Mouse (Mus musculus): ENCODE results near the gene Stambp. TPM values are rescaled to one million over a fixed set of nuclear protein-coding genes. Genes with fewer than 3 reads are reported as not detected.
"Not testable (repeated sequence)": the region's sequence is repeated elsewhere in the genome, so short reads cannot be mapped to it uniquely, and the experiment has no call there.

Stambp gene
- polyA plus RNA-seq, 1 experiment from 2014 or later = 26.5 TPM

- Histone ChIP-seq H3K27ac (no peak overlapping the region), H3K36me3 (no peaks in the 10 kb centered on the region)
- WGBS = 83% methylated on average over 8 of the region's 8 CpGs
Observed at GRCm38 (mm10) chr6:83592051-83592450, 19.5 kb upstream of the Stambp start.

GRCm38 (mm10) chr6:83590301-83590700 lies 17.8 kb upstream of the Stambp start:
- no peaks in the 10 kb centered on the region for H3K9me3 ChIP-seq
- no peak overlapping the region for H3K4me2 ChIP-seq (replicated peaks)
- H3K27me3 ChIP-seq (replicated peaks) = no peaks in the 10 kb centered on the region
- H3K4me1 ChIP-seq (replicated peaks) = no peaks in the 10 kb centered on the region
- WGBS = 88% methylated on average over 3 of the region's 3 CpGs
- no peak overlapping the region for H3K4me3 ChIP-seq (replicated peaks)
- H3K9ac ChIP-seq = no peak overlapping the region
- no peaks in the 10 kb centered on the region for H3K36me3 ChIP-seq
- no peak overlapping the region for H3K27ac ChIP-seq
- no peak for ATAC-seq

More at GRCm38 (mm10) chr6:83592051-83592450, 19.5 kb upstream of the Stambp start:
- Histone ChIP-seq H3K27me3 (replicated peaks) (no peaks in the 10 kb centered on the region), H3K4me2 (replicated peaks) (no peak overlapping the region), H3K4me3 (replicated peaks) (no peak overlapping the region), H3K9me3 (no peaks in the 10 kb centered on the region), H3K9ac (no peak overlapping the region), H3K4me1 (replicated peaks) (no peaks in the 10 kb centered on the region)
- ATAC-seq = no peak

- WGBS = 86% methylated on average over 8 of the region's 8 CpGs
- not testable (repeated sequence) for H3K36me3 ChIP-seq; H3K4me3 ChIP-seq (replicated peaks); H3K9me3 ChIP-seq; H3K9ac ChIP-seq; H3K27me3 ChIP-seq (replicated peaks); H3K4me1 ChIP-seq (replicated peaks); ATAC-seq; H3K4me2 ChIP-seq (replicated peaks); H3K27ac ChIP-seq
Observed at GRCm38 (mm10) chr6:83587191-83587590, 14.7 kb upstream of the Stambp start.

GRCm38 (mm10) chr6:83585328-83585727 lies 12.8 kb upstream of the Stambp start:
- not testable (repeated sequence) for H3K9ac ChIP-seq; H3K4me3 ChIP-seq (replicated peaks); H3K27ac ChIP-seq; H3K9me3 ChIP-seq; ATAC-seq; H3K4me2 ChIP-seq (replicated peaks); H3K27me3 ChIP-seq (replicated peaks); H3K36me3 ChIP-seq; H3K4me1 ChIP-seq (replicated peaks)
- 75% methylated on average over 9 of the region's 9 CpGs for WGBS

GRCm38 (mm10) chr6:83583591-83583990 lies 11.1 kb upstream of the Stambp start:
- H3K9me3 ChIP-seq = no peaks in the 10 kb centered on the region
- H3K4me2 ChIP-seq (replicated peaks) = no peak overlapping the region
- WGBS = 70% methylated on average over 2 of the region's 2 CpGs
- H3K36me3 ChIP-seq = no peaks in the 10 kb centered on the region
- no peaks in the 10 kb centered on the region for H3K27me3 ChIP-seq (replicated peaks)
- no peak overlapping the region for H3K9ac ChIP-seq
- no peak for ATAC-seq
- H3K4me3 ChIP-seq (replicated peaks) = no peak overlapping the region
- H3K27ac ChIP-seq = no peak overlapping the region
- no peaks in the 10 kb centered on the region for H3K4me1 ChIP-seq (replicated peaks)

GRCm38 (mm10) chr6:83582938-83583270 lies 10.4 kb upstream of the Stambp start:
- Histone ChIP-seq H3K27ac (no peak overlapping the region), H3K36me3 (no peaks in the 10 kb centered on the region), H3K9me3 (no peaks in the 10 kb centered on the region), H3K27me3 (replicated peaks) (no peaks in the 10 kb centered on the region), H3K4me1 (replicated peaks) (no peaks in the 10 kb centered on the region), H3K9ac (no peak overlapping the region), H3K4me3 (replicated peaks) (no peak overlapping the region), H3K4me2 (replicated peaks) (no peak overlapping the region)
- 3% methylated on average over 6 of the region's 6 CpGs for WGBS
- ATAC-seq = peak; percentile 45; the same call in 1 of the 2 replicates

- H3K27ac ChIP-seq = no peak overlapping the region
- H3K4me3 ChIP-seq (replicated peaks) = no peak overlapping the region
- no peaks in the 10 kb centered on the region for H3K36me3 ChIP-seq
- H3K9ac ChIP-seq = no peak overlapping the region
- no peaks in the 10 kb centered on the region for H3K9me3 ChIP-seq
- no peaks in the 10 kb centered on the region for H3K4me1 ChIP-seq (replicated peaks)
- ATAC-seq = 0 out of 2 replicates have a peak, but pooled peaks have one; percentile 28
- H3K4me2 ChIP-seq (replicated peaks) = no peak overlapping the region
- H3K27me3 ChIP-seq (replicated peaks) = no peaks in the 10 kb centered on the region
- 54% methylated on average over 20 of the region's 20 CpGs for WGBS
Observed at GRCm38 (mm10) chr6:83582135-83582937, 9.8 kb upstream of the Stambp start.

GRCm38 (mm10) chr6:83577534-83577933 lies 5.0 kb upstream of the Stambp start:
- H3K9me3 ChIP-seq = no peaks in the 10 kb centered on the region
- H3K36me3 ChIP-seq = no peaks in the 10 kb centered on the region
- no peak overlapping the region for H3K27ac ChIP-seq
- no peak for ATAC-seq
- H3K27me3 ChIP-seq (replicated peaks) = no peaks in the 10 kb centered on the region
- no peak overlapping the region for H3K4me3 ChIP-seq (replicated peaks)
- H3K4me2 ChIP-seq (replicated peaks) = no peak overlapping the region
- H3K9ac ChIP-seq = no peak overlapping the region
- H3K4me1 ChIP-seq (replicated peaks) = peaks cover 3% of the 10 kb centered on the region; the same call in 1 of the 2 replicates

GRCm38 (mm10) chr6:83575609-83576008 lies 3.1 kb upstream of the Stambp start:
- no peak for ATAC-seq
- no peaks in the 10 kb centered on the region for H3K36me3 ChIP-seq
- WGBS = 74% methylated on average over 4 of the region's 4 CpGs
- peaks cover 9% of the 10 kb centered on the region; the same call in 1 of the 2 replicates for H3K4me1 ChIP-seq (replicated peaks)
- no peaks in the 10 kb centered on the region for H3K27me3 ChIP-seq (replicated peaks)
- H3K9ac ChIP-seq = no peak overlapping the region
- H3K4me2 ChIP-seq (replicated peaks) = no peak overlapping the region
- H3K9me3 ChIP-seq = no peaks in the 10 kb centered on the region
- no peak overlapping the region for H3K4me3 ChIP-seq (replicated peaks)
- H3K27ac ChIP-seq = no peak overlapping the region

GRCm38 (mm10) chr6:83571840-83572667 lies 475 bp downstream of the Stambp start:
- H3K9me3 ChIP-seq = no peaks in the 10 kb centered on the region
- H3K27me3 ChIP-seq (replicated peaks) = no peaks in the 10 kb centered on the region
- H3K4me1 ChIP-seq (replicated peaks) = peaks cover 9% of the 10 kb centered on the region; the same call in 1 of the 2 replicates
- H3K4me3 ChIP-seq (replicated peaks) = peak overlapping the region; percentile 81
- ATAC-seq = peak; percentile 98
- 5% methylated on average over 37 of the region's 37 CpGs for WGBS
- peak overlapping the region; percentile 69 for H3K27ac ChIP-seq
- peak overlapping the region; percentile 89 for H3K4me2 ChIP-seq (replicated peaks)
- peak overlapping the region; percentile 75 for H3K9ac ChIP-seq
- no peaks in the 10 kb centered on the region for H3K36me3 ChIP-seq

GRCm38 (mm10) chr6:83568901-83569862 lies 3.3 kb downstream of the Stambp start:
- Histone ChIP-seq H3K4me3 (replicated peaks) (no peak overlapping the region), H3K27ac (no peak overlapping the region)
- WGBS = 71% methylated on average over 20 of the region's 20 CpGs

GRCm38 (mm10) chr6:83555972-83556371 lies 16.6 kb downstream of the Stambp start:
- WGBS = 78% methylated on average over 6 of the region's 6 CpGs
- H3K36me3 ChIP-seq = peaks cover 12% of the 10 kb centered on the region; the same call in 1 of the 2 replicates

More at GRCm38 (mm10) chr6:83568901-83569862, 3.3 kb downstream of the Stambp start:
- Histone ChIP-seq H3K27me3 (replicated peaks) (no peaks in the 10 kb centered on the region), H3K4me1 (replicated peaks) (peaks cover 9% of the 10 kb centered on the region; the same call in 1 of the 2 replicates), H3K9ac (no peak overlapping the region), H3K4me2 (replicated peaks) (no peak overlapping the region), H3K36me3 (no peaks in the 10 kb centered on the region), H3K9me3 (no peaks in the 10 kb centered on the region)
- no peak for ATAC-seq

More at GRCm38 (mm10) chr6:83555972-83556371, 16.6 kb downstream of the Stambp start:
- Histone ChIP-seq H3K4me2 (replicated peaks) (no peak overlapping the region), H3K27me3 (replicated peaks) (no peaks in the 10 kb centered on the region), H3K27ac (no peak overlapping the region), H3K9me3 (no peaks in the 10 kb centered on the region), H3K4me1 (replicated peaks) (no peaks in the 10 kb centered on the region), H3K4me3 (replicated peaks) (no peak overlapping the region), H3K9ac (no peak overlapping the region)
- ATAC-seq = no peak
